Mouse (Mus musculus): ENCODE measurements around the gene Serinc5.

The Serinc5 gene

DNA sequence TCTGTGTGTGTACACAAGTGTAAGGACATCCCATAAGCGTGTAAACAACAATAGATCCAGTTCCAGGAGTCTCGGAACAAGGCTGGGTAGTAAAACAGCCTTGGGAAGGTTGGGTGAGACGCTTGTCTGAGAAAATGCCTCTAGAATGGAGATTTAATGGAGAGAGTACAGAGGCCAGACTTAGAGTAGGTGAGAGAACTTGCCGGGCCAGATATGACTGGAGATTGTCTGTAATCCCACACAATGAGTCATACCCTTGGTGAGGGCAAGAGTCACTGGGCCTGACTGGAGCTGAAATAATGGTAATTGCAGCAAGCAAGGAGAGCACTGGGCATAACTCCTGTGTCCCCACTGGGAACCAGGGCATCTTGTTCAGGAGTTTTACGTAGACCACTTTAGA is 2.2 kb downstream of the Serinc5 start:
- DNase-seq (ENCODE audit: low read depth, low spot score) = no peak

DNA sequence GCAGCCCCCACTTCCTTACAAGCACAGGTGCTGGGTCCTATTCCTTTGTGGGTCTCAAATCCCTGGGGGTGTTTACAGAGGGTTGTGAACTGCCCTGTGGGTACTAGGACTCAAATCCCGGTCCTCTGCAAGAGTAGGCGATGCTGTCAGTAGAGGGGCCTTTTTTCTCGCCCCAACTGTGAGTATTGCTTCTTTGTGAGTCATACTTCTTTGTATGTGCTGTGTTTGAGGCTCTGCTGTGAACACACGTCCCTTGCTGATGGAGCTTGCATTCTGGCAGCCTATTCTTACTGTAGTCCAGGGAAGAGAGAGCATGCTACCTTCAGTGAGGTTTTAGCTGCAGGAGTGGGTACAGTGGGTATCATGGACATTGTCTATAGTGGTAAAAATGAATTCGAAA is 4.3 kb downstream of the Serinc5 start:
- DNase-seq (ENCODE audit: low read depth, low spot score) = no peak

DNA sequence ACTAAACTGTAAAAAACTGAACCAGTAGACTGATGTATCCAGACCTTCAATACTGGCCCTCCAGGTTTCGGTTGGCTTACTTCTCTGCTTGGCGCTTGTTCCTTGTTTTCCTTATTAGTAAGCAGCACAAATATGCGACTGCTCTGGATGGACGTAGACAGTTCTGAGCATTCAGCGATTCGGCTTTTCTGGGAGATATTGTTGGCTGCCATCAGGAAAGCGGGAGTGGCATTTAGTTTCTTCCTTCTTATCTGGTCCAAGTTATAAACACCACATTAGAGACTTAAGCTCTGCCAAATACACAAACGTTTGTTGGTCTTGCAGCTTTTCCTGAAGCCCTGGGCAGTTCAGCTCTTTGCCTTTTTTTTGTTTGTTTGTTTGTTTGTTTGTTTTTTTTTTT is 5.6 kb downstream of the Serinc5 start:
- DNase-seq (ENCODE audit: low read depth, low spot score) = no peak

DNA sequence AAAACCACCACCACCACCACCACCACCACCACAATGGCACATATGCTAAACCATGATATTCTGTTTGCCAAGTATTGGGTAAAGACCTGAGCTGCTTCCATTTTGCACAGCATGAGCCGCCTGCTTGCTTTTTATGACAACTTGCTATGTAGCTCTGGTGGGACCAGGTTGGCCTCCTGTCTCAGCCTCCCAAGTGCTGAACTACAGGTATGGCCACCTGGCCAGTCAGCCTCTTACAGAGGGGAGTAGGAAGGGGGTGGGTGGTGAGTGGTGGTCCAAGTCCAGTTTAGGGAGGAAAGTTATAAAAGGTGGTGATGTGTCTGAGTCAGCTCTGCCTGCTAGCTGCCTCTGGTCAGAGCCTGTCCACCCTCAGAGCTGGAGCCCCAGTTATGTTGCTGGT is 15.3 kb downstream of the Serinc5 start:
- no peak for DNase-seq (ENCODE audit: low read depth, low spot score)

DNA sequence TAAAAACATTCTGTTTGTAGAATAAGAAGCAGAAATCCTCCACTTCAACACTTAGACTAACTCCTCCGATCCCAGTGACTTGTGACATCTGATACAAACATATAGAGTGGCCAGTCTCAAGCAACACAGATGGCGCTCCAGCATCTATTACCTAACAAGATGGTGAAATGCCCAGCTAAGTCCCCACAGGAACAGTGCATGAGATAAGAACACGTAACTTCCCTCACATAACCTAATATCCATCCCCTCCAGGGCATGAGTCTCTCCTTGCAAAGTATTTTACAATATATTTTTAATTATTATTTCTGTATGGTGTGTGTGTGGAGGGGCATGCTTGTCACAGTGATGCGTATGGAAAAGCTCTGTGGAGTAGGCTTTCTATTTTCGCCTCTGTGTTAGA is 15.8 kb downstream of the Serinc5 start:
- DNase-seq (ENCODE audit: low read depth, low spot score) = no peak

DNA sequence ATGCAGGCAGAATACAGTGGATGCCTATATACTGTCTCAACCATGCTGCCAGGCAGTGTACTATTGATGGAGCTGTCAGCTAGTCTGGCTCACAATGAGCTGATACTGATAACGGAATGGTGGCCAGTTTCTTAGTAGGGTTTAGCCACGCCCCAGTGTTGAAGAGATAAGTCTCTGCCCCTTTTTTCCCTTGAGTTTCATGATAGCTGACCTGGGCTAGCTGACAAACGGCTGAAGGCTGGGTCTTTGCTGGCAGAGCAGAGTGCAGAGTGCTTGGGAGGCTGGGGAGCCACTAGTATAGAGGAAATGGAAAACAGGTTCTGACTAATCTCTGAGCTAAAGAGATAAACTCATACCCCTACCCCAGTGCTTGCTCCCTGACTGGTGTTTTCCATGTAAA is 18.6 kb downstream of the Serinc5 start:
- DNase-seq (ENCODE audit: low read depth, low spot score) = no peak

DNA sequence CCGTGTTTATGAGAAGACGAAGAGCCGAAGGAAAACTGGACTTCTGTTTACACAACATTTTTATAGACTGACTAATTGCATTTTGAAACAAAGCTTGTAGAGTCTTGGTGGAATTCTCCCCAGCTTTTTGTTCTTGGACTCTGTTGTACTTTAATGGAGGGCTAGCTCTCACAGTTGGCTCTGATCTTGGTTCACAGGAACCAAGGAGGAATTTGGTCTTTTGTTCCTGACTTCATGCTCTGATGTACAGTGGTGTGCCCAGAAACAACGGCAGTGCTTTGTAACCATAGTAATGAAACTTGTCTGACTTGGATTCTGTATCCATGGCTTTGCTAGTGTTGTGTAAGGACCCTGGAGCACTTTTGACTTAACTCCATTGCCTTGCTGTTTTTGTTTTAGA is 20.6 kb downstream of the Serinc5 start:
- no peak for DNase-seq (ENCODE audit: low read depth, low spot score)

DNA sequence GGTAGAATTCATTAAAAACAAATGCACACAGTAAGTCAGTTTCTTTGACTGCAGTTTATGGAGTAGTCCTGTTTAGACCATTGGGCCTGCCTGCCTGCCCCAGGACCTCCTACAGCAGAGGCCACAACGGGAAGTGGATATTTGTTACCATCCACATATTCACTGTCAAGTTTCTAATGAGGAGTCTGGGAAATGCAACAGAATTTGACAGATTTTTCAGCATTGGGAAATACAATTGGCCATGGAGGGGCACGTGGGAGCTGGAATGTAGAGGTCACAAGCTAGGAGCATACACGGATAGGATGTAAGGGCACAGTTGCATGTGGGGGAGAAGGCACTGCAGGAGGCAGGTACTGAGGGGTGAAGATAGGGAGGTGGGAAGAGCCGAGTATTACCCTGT is 21.7 kb downstream of the Serinc5 start:
- no peak for DNase-seq (ENCODE audit: low read depth, low spot score)

DNA sequence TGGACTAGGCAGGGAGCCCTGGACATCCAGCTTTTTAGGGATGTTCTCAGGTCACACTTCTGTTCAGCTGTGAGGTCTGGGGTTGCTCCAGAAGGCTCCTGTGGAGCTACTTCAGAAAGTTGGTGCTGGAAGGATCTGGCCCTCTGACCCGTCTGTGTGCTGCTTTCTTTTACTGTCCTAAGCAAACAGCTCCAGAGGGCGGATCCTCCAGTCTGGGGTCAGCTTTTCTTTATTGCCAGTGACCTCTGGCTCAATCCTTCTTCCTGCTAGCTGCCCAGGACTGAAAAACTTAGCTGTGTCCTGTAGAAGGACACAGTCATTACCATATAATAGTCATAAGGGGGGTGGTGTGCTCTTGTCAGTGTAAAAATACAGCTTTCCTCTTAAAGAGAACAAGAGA is 24.1 kb downstream of the Serinc5 start:
- DNase-seq (ENCODE audit: low read depth, low spot score) = no peak

DNA sequence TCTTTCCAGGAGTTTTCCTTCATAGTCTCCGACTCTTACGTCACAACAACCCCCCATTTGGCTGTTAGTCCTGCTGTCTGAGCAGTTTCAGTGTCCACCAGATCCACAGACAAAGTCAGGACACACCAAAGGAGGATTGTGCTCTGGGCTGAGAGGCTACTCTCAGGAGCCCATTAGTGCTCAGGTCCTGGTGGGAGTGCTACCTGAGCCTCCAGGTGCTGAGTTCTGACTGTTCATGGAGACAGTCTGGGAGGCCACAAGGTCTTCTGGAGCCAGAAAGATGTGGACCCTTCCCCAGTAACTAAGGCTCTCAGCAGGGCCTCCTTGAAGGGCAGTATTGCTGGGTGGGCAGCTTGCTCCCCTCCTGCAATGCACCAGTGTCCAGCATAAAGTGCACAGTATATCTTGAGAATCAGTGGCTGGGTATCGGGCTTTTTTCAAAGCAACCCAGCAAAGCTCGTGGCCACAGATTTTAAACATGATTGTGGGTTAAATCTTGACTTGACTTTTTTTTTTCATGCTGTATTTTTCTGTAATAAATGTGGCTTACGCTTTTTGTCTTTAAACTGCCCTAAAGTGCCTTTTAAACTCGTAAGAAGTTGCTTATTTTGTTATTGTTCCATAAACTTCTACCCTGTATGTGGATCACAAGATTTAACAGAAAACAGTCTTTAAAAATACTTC is 25.5 kb downstream of the Serinc5 start:
- peak; percentile 35 for DNase-seq (ENCODE audit: low read depth, low spot score)

DNA sequence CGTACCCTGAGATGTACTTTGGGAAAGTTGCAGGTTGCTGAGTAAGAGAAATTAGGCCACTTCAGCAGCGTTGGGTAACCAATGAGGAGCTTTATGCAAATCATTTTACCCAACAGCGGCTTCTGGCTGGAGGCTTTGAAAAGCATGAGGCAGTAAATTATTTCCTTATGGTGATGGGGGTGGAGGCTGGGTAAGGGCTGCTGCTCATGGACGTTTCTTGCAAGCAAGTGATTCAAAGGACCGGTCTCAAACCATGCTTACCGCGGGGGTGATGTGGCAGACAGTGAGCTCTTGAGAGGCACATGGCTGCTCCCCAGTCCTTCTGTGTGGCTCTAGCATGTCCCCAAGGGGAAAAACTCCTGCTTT is 26.0 kb downstream of the Serinc5 start:
- peak; percentile 72 for DNase-seq (ENCODE audit: low read depth, low spot score)

DNA sequence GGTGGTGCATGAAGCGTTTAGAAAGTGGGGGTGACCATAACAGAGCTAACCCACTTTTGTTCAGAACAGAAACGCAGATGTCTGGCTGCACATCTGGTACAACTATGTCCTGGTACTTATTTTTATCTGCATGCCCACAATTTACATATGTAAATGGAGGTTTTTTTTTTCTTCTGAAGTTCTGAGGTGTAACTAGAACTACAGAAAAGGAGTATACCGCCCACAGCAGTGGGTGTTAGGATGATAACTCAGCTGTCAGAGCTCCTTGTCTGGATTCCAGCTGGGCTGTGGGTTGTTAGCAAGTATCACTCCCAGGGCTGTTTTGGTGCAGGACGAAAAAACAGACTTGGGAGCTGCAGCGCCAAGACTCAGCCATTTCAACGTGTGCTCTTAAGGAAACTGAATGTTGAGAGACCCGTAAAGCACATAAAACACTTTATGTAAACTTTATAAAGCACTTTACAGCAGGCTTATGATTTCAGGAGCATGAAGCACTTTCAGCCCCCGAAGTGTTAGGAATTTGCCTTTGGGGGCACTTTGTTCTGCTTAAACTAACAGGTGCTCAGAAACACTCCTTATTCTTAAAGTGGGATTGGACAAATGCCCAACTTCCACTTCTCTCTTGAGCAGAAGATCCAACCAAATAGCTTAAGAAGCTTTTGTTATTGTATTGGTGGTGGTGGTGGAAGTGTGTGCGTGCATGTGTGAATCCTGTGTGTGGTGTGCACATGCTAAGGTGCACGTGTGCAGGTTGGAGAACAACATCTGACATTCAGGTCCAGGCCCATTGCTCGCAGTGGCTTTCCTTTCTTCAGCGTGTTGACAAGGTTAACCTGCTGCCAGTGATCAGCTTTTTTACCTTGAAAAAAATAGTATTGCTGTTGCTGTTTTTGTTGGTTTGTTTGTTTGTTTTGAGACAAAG is 28.5 kb downstream of the Serinc5 start:
- DNase-seq (ENCODE audit: low read depth, low spot score) = peak; percentile 89

DNA sequence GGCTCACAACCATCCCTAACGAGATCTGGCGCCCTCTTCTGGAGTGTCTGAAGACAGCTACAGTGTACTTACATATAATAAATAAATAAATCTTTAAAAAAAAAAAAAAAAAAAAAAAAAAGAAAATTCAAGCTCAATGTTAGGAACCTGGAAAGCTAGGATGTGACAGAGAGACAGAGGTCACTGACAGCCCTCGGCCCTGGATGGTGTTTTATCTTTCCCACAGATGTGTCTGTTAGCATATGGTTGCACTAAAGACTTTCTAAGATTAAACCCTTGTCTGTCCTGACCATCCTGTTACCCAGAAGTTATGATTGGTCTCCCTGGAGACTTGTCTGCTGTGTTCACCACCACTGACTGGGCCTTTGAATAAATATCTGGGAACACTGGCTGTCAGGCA is 33.3 kb downstream of the Serinc5 start:
- no peak for DNase-seq (ENCODE audit: low read depth, low spot score)

DNA sequence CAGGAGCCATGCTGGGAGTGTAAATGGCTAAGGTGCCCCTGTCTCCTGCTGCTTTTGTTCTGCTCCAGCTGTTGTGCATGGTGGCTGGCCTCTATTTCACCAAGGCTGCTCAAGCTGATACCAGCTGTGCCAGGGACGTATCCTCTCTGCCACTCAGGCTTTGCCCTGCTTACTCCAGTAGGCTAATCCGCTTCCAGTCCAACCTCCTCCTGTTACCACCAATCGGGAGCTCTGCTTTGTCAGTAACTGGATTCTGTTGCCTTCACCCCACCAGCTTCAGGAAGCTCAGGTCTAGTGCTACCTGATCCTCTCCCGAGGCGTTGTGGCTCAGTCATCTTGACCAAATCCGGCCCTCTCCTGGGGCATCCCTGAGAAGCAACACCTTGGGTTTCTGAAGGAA is 33.9 kb downstream of the Serinc5 start:
- no peak for DNase-seq (ENCODE audit: low read depth, low spot score)

DNA sequence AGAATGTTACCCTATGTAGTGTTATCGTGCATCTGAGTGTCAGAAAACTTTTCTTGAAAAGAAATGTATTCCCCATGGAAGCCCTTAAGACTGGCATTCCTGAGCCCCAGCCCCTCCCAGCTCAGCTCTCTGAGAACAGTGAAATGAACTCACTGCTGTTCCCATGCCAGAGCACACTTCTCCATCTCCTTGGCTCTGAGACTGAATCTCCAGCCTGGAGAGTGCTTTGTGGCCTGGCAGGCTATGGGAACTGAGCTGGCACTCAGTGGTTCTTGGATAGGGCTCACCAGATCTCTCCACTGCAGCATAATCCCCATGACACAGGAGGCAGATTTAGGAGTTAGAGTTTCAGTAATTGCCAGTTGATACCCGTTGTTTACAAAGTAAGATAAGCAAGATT is 36.8 kb downstream of the Serinc5 start:
- no peak for DNase-seq (ENCODE audit: low read depth, low spot score)

DNA sequence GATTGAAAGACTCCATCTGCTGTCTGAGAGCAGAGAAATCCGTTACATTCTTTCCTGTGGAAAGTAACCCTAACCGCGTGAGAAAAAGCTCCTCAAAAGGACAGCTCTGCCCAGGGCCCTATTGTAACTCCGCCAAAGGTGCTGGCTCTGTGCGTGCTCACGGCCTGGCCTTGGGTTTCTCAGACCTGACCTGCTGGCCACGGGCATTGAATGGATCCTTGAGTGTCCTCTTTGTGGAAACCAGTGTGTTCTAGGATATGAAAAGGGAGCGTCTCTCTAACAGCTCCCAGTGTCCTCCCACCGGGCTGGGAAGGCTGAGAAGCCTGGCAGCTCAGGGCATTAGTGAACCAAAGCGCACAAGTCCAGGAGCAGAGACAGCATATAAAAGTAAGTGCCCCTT is 38.2 kb downstream of the Serinc5 start:
- DNase-seq (ENCODE audit: low read depth, low spot score) = no peak

DNA sequence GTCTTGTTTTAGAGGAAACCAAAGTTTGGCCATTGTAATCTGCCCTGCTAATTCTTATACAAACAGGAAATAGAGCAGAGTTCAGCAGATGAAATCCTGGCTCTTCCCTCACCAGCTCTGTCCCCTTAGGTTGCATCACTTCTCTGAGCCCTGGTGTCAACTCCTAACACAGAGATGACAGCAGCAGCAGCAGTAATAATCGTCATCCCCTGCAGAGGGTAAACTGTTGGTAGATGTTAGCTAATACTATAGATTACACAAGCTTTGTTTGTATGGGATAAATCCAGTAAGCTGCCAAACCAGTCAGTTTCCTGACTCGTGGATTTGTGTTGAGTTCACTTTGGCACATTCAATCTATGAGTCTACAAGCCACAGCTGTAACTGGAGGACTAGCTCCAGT is 40.1 kb downstream of the Serinc5 start:
- no peak for DNase-seq (ENCODE audit: low read depth, low spot score)

DNA sequence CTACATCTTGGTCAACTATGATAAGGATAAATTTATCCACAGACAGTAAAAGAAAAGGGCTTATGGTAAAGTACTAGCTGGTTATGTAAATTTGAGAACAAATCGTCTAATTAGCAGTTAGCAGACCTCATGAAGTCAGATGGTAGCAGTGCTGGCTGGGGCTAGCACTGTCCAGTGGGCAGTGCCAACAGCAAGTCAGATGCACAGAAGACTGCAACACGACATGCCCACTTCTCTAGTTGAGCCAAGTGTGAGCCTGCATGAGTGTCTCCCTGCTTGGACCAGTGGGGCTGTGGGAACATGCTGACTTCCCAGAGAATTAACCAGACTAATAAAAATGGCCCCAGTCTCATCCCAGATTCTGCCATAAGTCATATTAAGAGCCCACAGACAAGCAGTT is 41.6 kb downstream of the Serinc5 start:
- no peak for DNase-seq (ENCODE audit: low read depth, low spot score)

DNA sequence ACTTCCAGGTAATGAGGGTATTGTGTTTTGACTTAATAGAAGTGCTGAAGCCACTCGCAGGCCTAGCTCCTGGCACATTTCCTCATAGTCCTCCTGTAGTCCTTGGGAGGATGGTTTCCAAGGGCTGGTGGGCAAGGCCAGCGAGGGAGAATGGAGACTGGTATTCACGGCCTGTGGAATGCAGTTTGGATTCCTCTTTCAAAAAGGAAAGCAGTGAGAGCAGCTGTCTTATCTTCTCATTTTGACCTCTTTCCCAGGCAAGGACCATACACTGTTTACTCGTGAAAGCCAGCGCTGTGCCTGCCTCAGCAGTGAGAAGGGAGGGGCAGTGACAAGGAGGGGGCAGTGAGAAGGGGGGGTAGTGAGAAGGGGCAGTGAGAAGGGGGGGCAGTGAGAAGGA is 42.4 kb downstream of the Serinc5 start:
- no peak for DNase-seq (ENCODE audit: low read depth, low spot score)

DNA sequence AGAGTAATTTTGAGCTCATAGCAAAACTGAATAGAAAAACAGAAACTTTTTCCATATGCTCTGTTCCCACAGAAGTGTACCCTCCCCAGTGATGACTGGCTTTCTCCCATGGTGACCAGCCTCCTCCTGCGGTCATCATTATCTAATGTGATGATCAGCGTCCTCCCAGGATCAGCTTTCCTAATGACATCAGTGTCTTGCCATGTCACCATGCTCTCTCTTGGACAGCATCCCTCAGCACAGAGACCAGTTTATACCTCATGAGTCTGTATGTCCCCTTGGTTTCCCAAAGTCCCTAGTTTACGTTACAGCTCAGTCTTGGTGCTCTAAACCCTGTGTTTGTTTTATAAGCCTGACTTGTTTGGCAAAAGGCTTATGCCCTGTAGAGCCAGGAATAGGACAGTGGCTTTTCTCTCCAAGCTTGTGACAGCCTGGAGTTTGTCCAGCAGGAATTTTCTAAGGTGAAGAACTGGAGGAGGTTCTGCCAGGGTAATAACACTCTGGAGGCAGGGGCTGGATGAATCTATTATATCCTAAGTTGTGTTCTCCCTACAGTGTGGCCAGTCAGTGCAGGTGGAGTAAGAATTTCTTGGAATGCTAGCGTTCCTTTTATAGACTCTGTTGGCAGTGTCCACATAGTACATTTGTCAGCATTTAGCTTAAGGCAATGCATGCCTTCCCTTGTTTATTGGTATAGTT is 46.1 kb downstream of the Serinc5 start:
- no peak for DNase-seq (ENCODE audit: low read depth, low spot score)

DNA sequence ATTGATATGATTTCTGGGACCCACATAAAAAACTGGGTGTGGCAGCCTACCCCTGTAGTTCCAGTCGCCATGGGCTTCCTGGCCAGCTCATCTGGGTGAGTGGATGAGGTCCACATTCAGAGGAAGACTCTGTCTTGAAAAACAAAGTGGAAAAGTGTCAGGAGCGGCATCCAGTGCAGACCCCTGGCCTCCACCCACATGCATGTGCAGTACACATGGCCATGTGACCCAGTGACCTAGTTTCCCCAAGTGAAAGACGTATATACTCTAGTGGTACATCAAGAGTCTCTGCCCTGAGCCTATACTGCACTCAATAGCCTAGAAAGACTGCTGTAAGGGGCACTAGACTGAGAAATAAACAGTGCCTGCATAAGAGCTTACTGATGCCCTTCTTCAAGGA is 48.7 kb downstream of the Serinc5 start:
- no peak for DNase-seq (ENCODE audit: low read depth, low spot score)

DNA sequence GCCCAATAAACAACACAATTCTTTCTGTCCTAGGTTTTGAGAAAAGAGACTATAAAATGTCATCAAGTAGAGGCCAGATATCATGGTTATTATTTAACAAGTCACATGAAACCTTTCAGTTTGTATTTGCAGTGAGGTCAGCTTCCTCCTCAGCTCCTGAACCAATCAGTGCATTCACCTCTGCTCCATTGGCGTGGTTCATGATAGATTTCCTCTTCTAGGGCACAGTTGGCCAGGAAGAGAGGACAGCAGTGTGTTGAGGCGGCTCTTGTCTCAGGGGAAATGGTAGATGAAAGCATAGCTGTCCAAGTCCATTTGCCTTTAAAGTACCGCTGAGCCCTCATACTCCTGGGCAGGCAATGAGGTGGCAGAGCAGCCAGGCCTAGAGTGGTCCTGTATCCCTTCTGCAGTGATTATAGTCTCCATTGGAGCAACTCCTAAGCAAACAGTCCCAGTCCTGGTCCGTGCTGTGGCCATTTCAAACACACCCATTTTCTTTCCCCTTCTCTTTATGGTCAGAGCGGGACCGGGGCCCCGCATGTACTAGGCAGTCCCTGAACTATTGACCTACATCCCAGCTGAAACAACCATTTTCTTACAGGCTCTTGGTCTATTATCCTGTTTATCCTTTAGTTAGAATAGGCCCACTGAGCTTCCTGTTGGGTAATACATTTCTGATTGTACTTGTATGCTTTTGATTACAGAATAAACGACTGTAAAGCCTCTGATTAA is 51.8 kb downstream of the Serinc5 start:
- DNase-seq (ENCODE audit: low read depth, low spot score) = no peak

All from A20 (cell line).